Mouse (Mus musculus) MN1 (cell line): Measurements from ENCODE around the gene Igf1r.

Experiments used
- DNase-seq: peaks from one replicate; pipeline ENCODE4 v3.0.0-alpha.2; 2016; ENCODE audit warnings: low spot score

The Igf1r gene

GRCm38 (mm10) chr7:67952777-67953700 is at the start of gene Igf1r:
Igf1r (plus strand) TSS chr7:67952827.
- peak; percentile 55 for DNase-seq

DNA sequence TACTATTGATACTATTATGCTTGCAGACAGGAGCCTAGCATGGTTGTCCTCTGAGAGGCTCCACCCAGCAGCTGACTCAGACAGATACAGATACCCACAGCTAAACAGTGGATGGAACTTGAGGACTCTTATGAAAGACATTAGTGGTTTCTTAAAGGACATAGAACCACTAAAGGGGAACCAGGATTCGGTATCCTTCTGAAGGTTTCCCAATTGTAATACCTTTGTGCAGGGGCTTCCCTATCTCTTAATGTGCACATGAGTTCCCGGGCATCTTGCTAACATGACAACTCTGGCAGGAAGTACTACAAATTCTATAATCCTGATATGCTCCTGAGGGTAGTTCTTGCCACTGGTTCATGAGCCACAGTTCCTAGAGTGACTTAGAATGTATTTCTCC is 46.3 kb upstream of the Igf1r start:
- DNase-seq: no peak

DNA sequence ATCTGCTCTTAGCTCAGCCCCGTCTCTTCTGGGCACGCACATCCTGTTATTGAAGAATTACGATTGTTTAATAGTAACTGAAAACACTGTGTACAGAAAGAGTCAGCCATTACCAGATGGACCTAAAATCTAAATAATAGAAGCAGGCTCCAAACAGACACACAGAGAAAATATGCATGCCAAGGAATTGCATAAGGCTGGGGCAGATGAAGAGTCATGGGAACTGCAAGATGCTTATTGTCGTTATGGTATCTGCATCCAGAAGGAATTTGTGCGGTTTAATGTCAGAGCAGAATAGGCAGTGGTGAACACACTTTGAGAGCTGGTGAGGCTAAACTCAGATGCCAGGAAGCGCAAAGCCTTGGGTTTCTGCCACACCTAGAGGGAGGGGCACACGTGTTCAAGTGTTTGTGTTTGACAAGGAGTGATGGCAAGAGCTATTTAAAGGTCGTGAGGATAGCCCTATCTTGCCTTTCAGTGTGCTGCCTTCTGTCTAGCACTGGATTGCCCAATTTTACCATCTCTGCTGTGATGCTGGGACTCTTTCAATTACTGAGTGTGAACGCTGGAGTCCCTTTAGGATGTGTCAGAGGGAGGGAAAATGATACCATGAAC is 44.7 kb upstream of the Igf1r start:
- DNase-seq: no peak

GRCm38 (mm10) chr7:67910528-67910927 is 42.1 kb upstream of the Igf1r start:
- DNase-seq: no peak

GRCm38 (mm10) chr7:67910947-67911346 is 41.7 kb upstream of the Igf1r start:
- no peak for DNase-seq

DNA sequence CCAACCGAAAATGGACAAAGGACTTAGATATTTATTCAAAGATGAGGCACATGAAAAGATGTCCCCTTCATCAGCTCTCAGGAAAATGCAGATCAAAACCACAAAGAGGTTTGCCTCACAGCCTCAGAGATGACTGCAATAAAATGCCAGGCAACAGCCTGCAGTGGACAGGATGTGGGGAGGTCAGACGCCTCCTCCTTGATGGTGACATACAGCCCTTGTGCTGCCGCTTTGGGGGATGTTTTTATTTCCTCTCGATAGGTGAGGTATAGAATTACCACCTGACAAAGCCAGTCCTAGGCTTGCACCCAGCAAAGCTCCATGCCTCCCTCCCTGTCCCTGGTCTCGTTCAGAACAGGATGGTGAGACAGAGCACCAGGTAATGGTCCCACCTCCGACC is 40.8 kb upstream of the Igf1r start:
- DNase-seq: no peak

DNA sequence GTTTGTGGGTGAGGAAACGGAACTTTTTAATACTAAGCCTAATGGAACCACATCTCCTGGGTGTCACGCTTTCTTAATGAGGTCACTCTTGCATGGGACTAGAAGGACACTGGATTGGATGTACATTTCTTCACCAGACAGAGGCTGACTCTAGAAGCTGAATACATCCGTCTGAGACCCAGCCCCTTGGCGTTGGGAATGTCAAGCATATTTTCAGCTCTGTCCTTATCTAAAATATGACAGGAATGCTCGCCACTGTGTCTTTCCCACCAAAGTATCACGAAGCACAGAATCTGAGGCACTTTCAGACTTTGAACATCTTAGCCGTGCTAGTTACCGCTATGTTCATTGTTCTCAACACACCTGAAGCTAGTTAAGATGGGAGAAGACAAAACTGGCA is 35.7 kb upstream of the Igf1r start:
- no peak for DNase-seq

DNA sequence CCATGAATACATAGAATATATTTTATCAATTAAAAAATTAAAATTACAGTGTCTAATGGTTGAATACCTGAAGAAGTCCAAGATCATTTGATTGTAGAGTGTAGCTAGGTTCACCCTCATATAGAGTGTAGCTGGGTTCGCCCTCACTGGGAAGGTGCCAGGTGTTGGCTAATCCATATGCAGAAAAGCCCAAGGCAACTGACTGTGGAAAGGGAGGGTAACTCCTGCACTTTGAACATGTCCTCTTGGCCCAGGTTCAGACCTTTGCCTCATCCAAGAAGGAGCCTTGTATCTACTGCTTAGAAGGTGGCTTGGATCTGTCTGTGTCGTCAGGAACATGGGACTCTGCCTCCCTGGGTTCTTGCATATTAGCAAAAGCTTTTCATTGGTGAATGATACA is 34.9 kb upstream of the Igf1r start:
- DNase-seq: no peak

- no peak for DNase-seq
These were observed 33.2 kb upstream of the Igf1r start for GRCm38 (mm10) chr7:67919467-67919866.

- DNase-seq: no peak
These were observed 28.4 kb upstream of the Igf1r start for GRCm38 (mm10) chr7:67924215-67924614.

DNA sequence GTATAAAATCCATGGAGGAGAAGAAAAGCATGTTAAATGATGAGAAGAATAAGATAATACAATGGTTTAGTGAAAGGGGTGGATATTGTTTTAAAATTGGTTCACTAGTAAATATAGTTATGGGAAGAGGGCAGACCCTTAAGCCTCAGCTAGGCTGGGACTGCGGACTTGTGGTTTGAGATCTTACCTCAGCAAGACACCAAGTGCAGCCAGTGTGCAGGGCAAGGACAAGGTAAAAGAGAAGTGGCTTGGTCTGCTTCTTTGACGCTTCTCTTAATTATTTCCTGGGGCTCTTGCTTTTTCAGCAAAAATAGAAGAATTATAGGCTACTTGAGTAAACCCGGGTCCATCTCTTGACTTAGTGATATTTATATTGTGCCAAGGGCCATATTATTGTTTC is 22.5 kb upstream of the Igf1r start:
- no peak for DNase-seq

- DNase-seq: no peak
These were observed 15.8 kb upstream of the Igf1r start for GRCm38 (mm10) chr7:67936801-67937200.

- no peak for DNase-seq
These were observed 8.8 kb upstream of the Igf1r start for GRCm38 (mm10) chr7:67943805-67944204.

DNA sequence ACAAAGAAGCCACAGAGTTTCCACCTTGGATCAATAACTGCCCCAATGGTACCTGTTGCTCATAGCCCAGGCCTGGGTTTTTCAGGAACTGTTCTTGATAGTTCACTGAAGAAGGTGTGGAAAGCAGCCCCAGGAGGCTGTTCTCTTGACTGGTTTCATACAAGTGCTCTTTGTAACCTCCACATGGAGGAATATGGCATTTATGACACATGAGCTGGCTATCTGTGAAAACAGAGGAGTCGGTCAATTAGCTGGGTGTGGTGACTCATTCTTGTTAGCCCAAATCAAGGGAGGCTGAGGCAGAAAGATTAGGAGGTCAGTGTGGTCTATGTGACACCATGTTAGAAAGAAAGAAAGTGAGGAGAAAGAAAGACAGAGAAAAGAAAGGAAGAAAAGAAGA is 5.7 kb upstream of the Igf1r start:
- DNase-seq: no peak

DNA sequence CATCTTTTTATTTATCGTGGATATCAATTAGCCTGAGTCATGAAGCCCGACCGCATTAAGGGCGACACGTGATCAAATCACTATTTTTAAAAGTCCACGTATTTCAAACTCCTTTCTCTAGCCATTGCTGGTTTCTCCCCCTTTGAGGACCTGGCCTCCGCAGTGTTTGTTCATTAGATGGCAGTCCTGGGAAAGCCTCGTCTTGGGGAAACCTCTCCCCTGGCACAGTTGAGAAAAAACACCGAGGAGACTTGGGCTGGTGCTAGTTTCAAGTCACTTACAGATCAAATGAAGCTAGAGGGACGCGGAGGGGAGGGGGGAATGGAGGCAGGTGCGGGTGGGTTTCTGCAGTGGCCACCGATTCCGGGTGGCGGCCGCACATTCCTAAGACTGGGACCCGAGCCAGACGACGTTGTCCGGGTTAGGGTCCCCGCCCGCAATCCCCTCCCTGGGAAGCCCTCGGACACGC is 2.2 kb upstream of the Igf1r start:
- peak; percentile 57 for DNase-seq

- peak; percentile 78 for DNase-seq
These were observed 1.7 kb upstream of the Igf1r start for GRCm38 (mm10) chr7:67950815-67951531.

GRCm38 (mm10) chr7:67951532-67952035 is 1.0 kb upstream of the Igf1r start:
- DNase-seq: peak; percentile 94

DNA sequence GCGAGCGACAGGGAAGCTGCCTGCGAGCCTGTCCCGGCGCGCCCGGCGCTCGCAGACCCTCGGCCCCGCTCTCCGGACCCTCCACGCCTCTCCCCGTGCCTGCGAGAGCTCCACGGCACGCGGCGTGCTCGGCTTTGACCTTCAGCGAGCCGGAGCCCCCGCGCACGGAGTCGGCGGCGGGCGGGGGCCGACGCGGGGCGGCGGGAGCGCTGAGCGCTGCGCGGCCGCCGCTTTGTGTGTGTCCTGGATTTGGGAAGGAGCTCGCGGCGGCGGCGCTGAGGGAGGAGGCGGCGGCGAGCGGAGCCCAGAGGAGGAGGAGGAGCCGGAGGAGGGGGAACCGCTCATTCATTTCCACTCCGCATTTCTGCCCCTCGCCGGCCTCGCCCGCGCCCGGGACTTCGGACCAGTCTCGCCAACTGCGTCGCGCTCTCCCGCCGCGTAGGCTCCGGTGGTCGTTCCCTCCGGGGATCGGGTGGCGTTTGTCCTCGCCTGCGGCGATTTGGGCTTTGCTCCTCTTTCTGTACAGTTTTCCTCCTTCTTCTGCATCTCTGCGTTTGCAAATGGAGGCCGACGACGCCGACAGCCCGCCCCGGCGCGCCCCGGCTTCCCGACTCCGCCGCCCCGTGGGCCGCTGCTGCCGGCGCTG is 468 bp upstream of the Igf1r start:
- peak; percentile 83 for DNase-seq

DNA sequence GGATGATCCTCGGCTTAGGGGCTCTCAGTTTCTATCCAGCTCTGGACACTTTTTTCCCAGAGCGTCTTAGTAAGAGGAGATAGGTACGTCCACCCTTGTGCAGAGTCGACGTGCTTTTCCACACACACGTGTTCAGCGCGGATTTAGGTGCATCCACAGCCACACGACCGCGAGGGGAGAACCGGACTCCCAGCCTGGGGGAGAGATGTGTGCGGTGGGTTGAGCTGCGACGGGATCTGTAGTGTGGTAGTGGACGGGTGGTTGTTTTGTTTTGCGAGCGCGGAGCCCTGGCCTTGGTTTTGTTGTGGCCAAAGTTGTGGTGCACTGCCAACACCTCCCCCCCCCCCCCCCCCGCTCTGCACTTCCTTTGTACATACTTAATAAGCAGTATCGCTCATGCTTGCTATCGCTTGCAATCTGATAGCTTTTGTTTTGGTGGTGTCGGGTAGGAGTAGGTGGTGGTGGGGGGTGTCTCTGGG is 1.2 kb downstream of the Igf1r start:
- DNase-seq: no peak

DNA sequence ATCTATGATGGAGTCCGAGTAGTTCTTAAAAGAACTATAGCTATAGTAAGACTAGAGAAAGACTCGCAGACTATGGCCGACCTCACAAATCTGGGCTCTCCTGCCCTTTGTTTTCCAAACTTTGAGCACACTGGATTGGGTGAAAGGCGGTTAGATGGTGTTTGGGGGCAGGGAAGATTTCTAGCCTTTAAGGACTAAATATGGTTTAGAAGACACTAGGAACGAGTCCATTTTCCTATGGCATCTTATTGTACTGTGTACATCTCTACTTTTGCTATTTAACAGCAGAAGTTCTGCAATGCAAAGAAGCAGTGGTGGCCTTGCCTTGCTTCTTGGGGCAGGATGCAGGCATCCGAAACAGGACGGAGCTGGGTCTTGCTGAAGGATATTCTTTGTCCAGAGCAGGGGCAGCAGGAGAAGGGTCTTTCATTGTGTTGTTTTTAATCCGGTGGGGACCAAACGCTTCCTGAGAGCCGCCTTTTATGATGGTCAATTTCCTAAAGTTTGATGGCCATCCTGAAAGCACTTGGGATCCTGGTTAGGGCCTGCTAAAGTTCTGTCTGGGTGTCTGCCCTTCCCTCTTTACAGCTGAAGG is 2.1 kb downstream of the Igf1r start:
- DNase-seq: no peak

GRCm38 (mm10) chr7:67955276-67955675 is 2.6 kb downstream of the Igf1r start:
- no peak for DNase-seq
